Mouse (Mus musculus): ENCODE measurements around the gene Papln. TPM values are rescaled to one million over a fixed set of nuclear protein-coding genes. Genes with fewer than 3 reads are reported as not detected.

The Papln gene
- total and polyA plus RNA-seq, 3 experiments = 0.09 to 0.51 TPM; not detected in 1

GRCm38 (mm10) chr12:83732225-83732624 lies 31.2 kb upstream of the Papln start:
- in situ Hi-C loops (cut with MboI; ENCODE audit: low pct_ligation_motif_present, low pct_unique_long_range_greater_than_20kb, low sequenced_read_pairs) = no loop called here

GRCm38 (mm10) chr12:83734047-83734446 lies 29.4 kb upstream of the Papln start:
- Histone ChIP-seq H3K4me2 (ENCODE audit: insufficient read depth, low read depth, poor library complexity, severe bottlenecking) (no peak overlapping the region), H3K9me3 (replicated peaks; ENCODE audit: low read length) (no peaks in the 10 kb centered on the region), H3K79me2 (replicated peaks; ENCODE audit: control insufficient read depth, extremely low read depth, insufficient read depth, poor library complexity, severe bottlenecking) (no peaks in the 10 kb centered on the region), H3K36me3 (replicated peaks in 1 of 2; ENCODE audit: control insufficient read depth in 1 of 2, insufficient read depth in 1 of 2, low read length in 1 of 2) (peaks cover 54 to 82% of the 10 kb centered on the region in 2 experiments), H3K9ac (ENCODE audit: insufficient read depth, low read depth) (no peak overlapping the region), H3K4me3 (replicated peaks in 1 of 3; ENCODE audit: low read depth in 2 of 3, low read length in 2 of 3, poor library complexity in 1 of 3) (no peak overlapping the region), H3K27ac (ENCODE audit: insufficient read depth, low read depth) (no peak overlapping the region), H3K4me1 (ENCODE audit: control insufficient read depth in 1 of 2, insufficient read depth in 2 of 2) (peaks cover 0 to 12% of the 10 kb centered on the region in 2 experiments; a peak in 1 of 4 replicates), H3K27me3 (replicated peaks) (no peaks in the 10 kb centered on the region)
- in situ Hi-C loops (cut with MboI; ENCODE audit: low pct_ligation_motif_present, low pct_unique_long_range_greater_than_20kb, low sequenced_read_pairs) (no loop called here), dilution Hi-C loops (cut with MboI; ENCODE audit: extremely low pct_ligation_motif_present, extremely low pct_unique_long_range_greater_than_20kb, low sequenced_read_pairs) (no loop called here)
- no peak for DNase-seq (ENCODE audit: extremely low read depth)
- no peak for TF ChIP-seq TBP (conservative IDR thresholded peaks at IDR 0.05; ENCODE audit: low read depth, low read length)
- TF ChIP-seq E2F4 (IDR thresholded peaks at IDR 0.05; ENCODE audit: insufficient replicate concordance, low read depth, low read length) = no peak
- no peak for TF ChIP-seq EP300 (IDR thresholded peaks at IDR 0.05; ENCODE audit: low read length)
- no peak for TF ChIP-seq HCFC1 (IDR thresholded peaks at IDR 0.05; ENCODE audit: low read depth, low read length)
- TF ChIP-seq KAT2A (IDR thresholded peaks at IDR 0.05; ENCODE audit: insufficient replicate concordance, low read length) = no peak
- TF ChIP-seq GABPA (IDR thresholded peaks at IDR 0.05; ENCODE audit: insufficient replicate concordance, low read depth, low read length) = no peak
- no peak for TF ChIP-seq NELFE (IDR thresholded peaks at IDR 0.05; ENCODE audit: low read depth, low read length)
- no peak for TF ChIP-seq BHLHE40 (IDR thresholded peaks at IDR 0.05; ENCODE audit: low read depth, low read length)
- no peak for TF ChIP-seq ETS1 (conservative IDR thresholded peaks at IDR 0.05; ENCODE audit: low read depth, low read length)
- no peak for TF ChIP-seq ZKSCAN1 (IDR thresholded peaks at IDR 0.05; ENCODE audit: borderline replicate concordance, low read depth, low read length)
- TF ChIP-seq IRF4 (IDR thresholded peaks at IDR 0.05; ENCODE audit: low read depth, low read length) = no peak
- no peak for TF ChIP-seq ELF1 (IDR thresholded peaks at IDR 0.05; ENCODE audit: low read depth, low read length)
- no peak for TF ChIP-seq TCF12 (IDR thresholded peaks at IDR 0.05; ENCODE audit: low read depth, low read length)
- no peak for TF ChIP-seq PAX5 (IDR thresholded peaks at IDR 0.05; ENCODE audit: low read length)
- TF ChIP-seq MEF2A (IDR thresholded peaks at IDR 0.05; ENCODE audit: borderline replicate concordance, low read depth, low read length) = no peak
- no peak for TF ChIP-seq JUN (IDR thresholded peaks at IDR 0.05; ENCODE audit: insufficient read depth, low read depth, low read length)
- TF ChIP-seq CHD1 (IDR thresholded peaks at IDR 0.05; ENCODE audit: low read depth, low read length) = no peak
- no peak for TF ChIP-seq USF1 (IDR thresholded peaks at IDR 0.05; ENCODE audit: low read depth, low read length)
- no peak for TF ChIP-seq SMC3 (IDR thresholded peaks at IDR 0.05; ENCODE audit: low read depth, low read length)

More at GRCm38 (mm10) chr12:83732225-83732624, 31.2 kb upstream of the Papln start:
- no peak overlapping the region for H3K4me3 ChIP-seq (replicated peaks in 1 of 3; ENCODE audit: low read depth in 2 of 3, low read length in 2 of 3, poor library complexity in 1 of 3)
- H3K27ac ChIP-seq (ENCODE audit: insufficient read depth, low read depth) = no peak overlapping the region
- no peaks in the 10 kb centered on the region for H3K9me3 ChIP-seq (replicated peaks; ENCODE audit: low read length)
- no peak for TF ChIP-seq TCF12 (IDR thresholded peaks at IDR 0.05; ENCODE audit: low read depth, low read length)
- no peak for TF ChIP-seq SMC3 (IDR thresholded peaks at IDR 0.05; ENCODE audit: low read depth, low read length)
- no peak for TF ChIP-seq USF1 (IDR thresholded peaks at IDR 0.05; ENCODE audit: low read depth, low read length)
- dilution Hi-C loops (cut with MboI; ENCODE audit: extremely low pct_ligation_motif_present, extremely low pct_unique_long_range_greater_than_20kb, low sequenced_read_pairs) = no loop called here
- H3K4me2 ChIP-seq (ENCODE audit: insufficient read depth, low read depth, poor library complexity, severe bottlenecking) = no peak overlapping the region
- DNase-seq (ENCODE audit: extremely low read depth) = no peak
- H3K79me2 ChIP-seq (replicated peaks; ENCODE audit: control insufficient read depth, extremely low read depth, insufficient read depth, poor library complexity, severe bottlenecking) = no peaks in the 10 kb centered on the region
- H3K36me3 ChIP-seq (replicated peaks in 1 of 2; ENCODE audit: control insufficient read depth in 1 of 2, insufficient read depth in 1 of 2, low read length in 1 of 2) = peaks cover 65 to 95% of the 10 kb centered on the region in 2 experiments
- H3K27me3 ChIP-seq (replicated peaks) = no peaks in the 10 kb centered on the region
- H3K9ac ChIP-seq (ENCODE audit: insufficient read depth, low read depth) = no peak overlapping the region
- peaks cover 0 to 6% of the 10 kb centered on the region in 2 experiments; a peak in 2 of 4 replicates for H3K4me1 ChIP-seq (ENCODE audit: control insufficient read depth in 1 of 2, insufficient read depth in 2 of 2)

Data from CH12.LX (cell line).